Mouse (Mus musculus): Measurements from ENCODE around the gene Ppp1r13l.

The Ppp1r13l gene

GRCm38 (mm10) chr7:19413525-19413924 lies 54.0 kb downstream of the Ppp1r13l start:
- no peak for DNase-seq (ENCODE audit: inconsistent ontology term)

GRCm38 (mm10) chr7:19416590-19416989 lies 57.0 kb downstream of the Ppp1r13l start:
- DNase-seq (ENCODE audit: inconsistent ontology term) = no peak

GRCm38 (mm10) chr7:19420121-19420520 lies 60.6 kb downstream of the Ppp1r13l start:
- no peak for DNase-seq (ENCODE audit: inconsistent ontology term)

GRCm38 (mm10) chr7:19420821-19421636 lies 61.5 kb downstream of the Ppp1r13l start:
- DNase-seq (ENCODE audit: inconsistent ontology term) = peak; percentile 91

- DNase-seq (ENCODE audit: inconsistent ontology term) = no peak
Measured at GRCm38 (mm10) chr7:19423083-19423482, 63.5 kb downstream of the Ppp1r13l start.

GRCm38 (mm10) chr7:19424051-19424450 lies 64.5 kb downstream of the Ppp1r13l start:
- no peak for DNase-seq (ENCODE audit: inconsistent ontology term)

- DNase-seq (ENCODE audit: inconsistent ontology term) = no peak
Measured at GRCm38 (mm10) chr7:19426349-19426748, 66.8 kb downstream of the Ppp1r13l start.

- no peak for DNase-seq (ENCODE audit: inconsistent ontology term)
Measured at GRCm38 (mm10) chr7:19426888-19427287, 67.3 kb downstream of the Ppp1r13l start.
